Mouse (Mus musculus) myocyte (in vitro differentiated cells): ENCODE data around the gene Dnajb1. TPM values are rescaled to one million over a fixed set of nuclear protein-coding genes. Genes with fewer than 3 reads are reported as not detected.
A peak's percentile ranks its signal among the peaks of the same experiment; 100 is the strongest.

Experiments
- H3K27me3 ChIP-seq: one replicate; pipeline ENCODE4 v1.6.1; 2011; ENCODE audit not compliant: control insufficient read depth, insufficient read depth, insufficient read length
- H3K36me3 ChIP-seq: one replicate; pipeline ENCODE4 v1.6.1; 2011; ENCODE audit not compliant: control insufficient read depth, insufficient read depth
- H3K4me2 ChIP-seq: one replicate; pipeline ENCODE4 v1.6.1; 2011; ENCODE audit warnings: low read depth, control low read depth
- H3K4me3 ChIP-seq: one replicate; pipeline ENCODE4 v1.5.1; 2011; ENCODE audit warnings: mild to moderate bottlenecking, control low read depth, moderate library complexity
- H3K79me2 ChIP-seq: one replicate; pipeline ENCODE4 v1.6.1; 2011; ENCODE audit not compliant: control insufficient read depth, insufficient read depth
- H3ac ChIP-seq: one replicate; pipeline ENCODE4 v1.6.1; 2011; ENCODE audit not compliant: control insufficient read depth, insufficient read length
- CEBPB ChIP-seq: IDR thresholded peaks from 2 replicates; pipeline ENCODE4 v1.6.1; 2011; ENCODE audit warnings: mild to moderate bottlenecking, moderate library complexity; ENCODE audit not compliant: poor library complexity, insufficient read depth, severe bottlenecking
- E2F4 ChIP-seq: IDR thresholded peaks from one replicate; pipeline ENCODE4 v1.6.1; 2011; ENCODE audit warnings: mild to moderate bottlenecking, control low read depth, moderate library complexity; ENCODE audit not compliant: insufficient read depth
- MAX ChIP-seq: IDR thresholded peaks from one replicate; pipeline ENCODE4 v1.6.1; 2011; ENCODE audit warnings: low read depth, mild to moderate bottlenecking, control low read depth
- MYOD1 ChIP-seq, 3 experiments: IDR thresholded peaks; one replicate each; pipeline ENCODE4 v1.6.1; 2011; ENCODE audit warnings: control low read depth in 2 of 3, low read depth in 2 of 3, mild to moderate bottlenecking in 2 of 3, moderate library complexity in 1 of 3; ENCODE audit not compliant: insufficient read length in 2 of 3, control insufficient read depth in 1 of 3
- MYOG ChIP-seq, 3 experiments: IDR thresholded peaks; one replicate each; pipeline ENCODE4 v1.6.1; 2011; ENCODE audit warnings: control low read depth in 2 of 3, low read depth in 2 of 3, mild to moderate bottlenecking in 2 of 3; ENCODE audit not compliant: insufficient read length in 2 of 3, control insufficient read depth in 1 of 3, insufficient read depth in 1 of 3
- POLR2A ChIP-seq: IDR thresholded peaks from one replicate; pipeline ENCODE4 v1.6.1; 2011; ENCODE audit warnings: low read depth, mild to moderate bottlenecking, control low read depth, moderate library complexity; ENCODE audit not compliant: insufficient read length
- POLR2AphosphoS2 ChIP-seq: IDR thresholded peaks from one replicate; pipeline ENCODE4 v1.6.1; 2011; ENCODE audit warnings: low read depth, control low read depth; ENCODE audit not compliant: insufficient read length
- REST ChIP-seq: IDR thresholded peaks from one replicate; pipeline ENCODE4 v1.6.1; 2011; ENCODE audit warnings: mild to moderate bottlenecking, control low read depth, moderate library complexity; ENCODE audit not compliant: insufficient read depth, insufficient read length
- SRF ChIP-seq: IDR thresholded peaks from one replicate; pipeline ENCODE4 v1.6.1; 2011; ENCODE audit warnings: low read depth; ENCODE audit not compliant: control insufficient read depth, insufficient read length
- TCF12 ChIP-seq: IDR thresholded peaks from one replicate; pipeline ENCODE4 v1.6.1; 2011; ENCODE audit warnings: mild to moderate bottlenecking, control low read depth; ENCODE audit not compliant: poor library complexity, insufficient read depth, severe bottlenecking
- TCF3 ChIP-seq: IDR thresholded peaks from one replicate; pipeline ENCODE4 v1.6.1; 2011; ENCODE audit warnings: low read depth, control low read depth; ENCODE audit not compliant: insufficient read length
- USF1 ChIP-seq: IDR thresholded peaks from one replicate; pipeline ENCODE4 v1.6.1; 2011; ENCODE audit warnings: low read depth, mild to moderate bottlenecking, control low read depth, moderate library complexity
- polyA plus RNA-seq: library from polyadenylated mRNA; unstranded; fragments of >200 nt; fragmentation: generic; extraction: Trizol; gene quantifications from one replicate; pipeline ENCODE4 v1.2.1, GENCODE M21; 2012; ENCODE audit warnings: missing spikeins

Dnajb1 gene
- polyA plus RNA-seq, 1 experiment: 17.7 TPM

- no peaks in the 10 kb centered on the region for H3K36me3 ChIP-seq
- H3K79me2 ChIP-seq: no peaks in the 10 kb centered on the region
- H3ac ChIP-seq: no peak overlapping the region
- H3K27me3 ChIP-seq: peaks cover 5% of the 10 kb centered on the region
- TF ChIP-seq TCF3: no peak
- TF ChIP-seq POLR2AphosphoS2: no peak
- TF ChIP-seq MYOD1 (IDR thresholded peaks at IDR 0.05; ENCODE audit: control insufficient read depth in 1 of 3, insufficient read length in 2 of 3, low read depth in 2 of 3): no peak
- no peak for TF ChIP-seq TCF12
- no peak for TF ChIP-seq POLR2A
- TF ChIP-seq REST: no peak
- no peak for TF ChIP-seq MYOG (IDR thresholded peaks at IDR 0.05; ENCODE audit: control insufficient read depth in 1 of 3, insufficient read depth in 1 of 3, insufficient read length in 2 of 3, low read depth in 2 of 3)
- no peak for TF ChIP-seq CEBPB
- TF ChIP-seq USF1: no peak
- no peak for TF ChIP-seq E2F4
- TF ChIP-seq SRF: no peak
- no peak for TF ChIP-seq MAX
- no peak overlapping the region for H3K4me2 ChIP-seq
- H3K4me3 ChIP-seq: no peak overlapping the region
These were observed 31.7 kb downstream of the Dnajb1 start for GRCm38 (mm10) chr8:83639649-83640048.

GRCm38 (mm10) chr8:83647511-83647910 lies 39.5 kb downstream of the Dnajb1 start:
- Histone ChIP-seq H3K4me2 (no peak overlapping the region), H3K27me3 (peaks cover 9% of the 10 kb centered on the region), H3K79me2 (no peaks in the 10 kb centered on the region), H3K36me3 (no peaks in the 10 kb centered on the region), H3K4me3 (no peak overlapping the region), H3ac (no peak overlapping the region)
- no peak for TF ChIP-seq REST
- TF ChIP-seq MYOG (IDR thresholded peaks at IDR 0.05; ENCODE audit: control insufficient read depth in 1 of 3, insufficient read depth in 1 of 3, insufficient read length in 2 of 3, low read depth in 2 of 3): no peak
- TF ChIP-seq E2F4: no peak
- no peak for TF ChIP-seq MAX
- TF ChIP-seq CEBPB: no peak
- no peak for TF ChIP-seq SRF
- no peak for TF ChIP-seq POLR2A
- no peak for TF ChIP-seq TCF3
- no peak for TF ChIP-seq USF1
- no peak for TF ChIP-seq MYOD1 (IDR thresholded peaks at IDR 0.05; ENCODE audit: control insufficient read depth in 1 of 3, insufficient read length in 2 of 3, low read depth in 2 of 3)
- no peak for TF ChIP-seq TCF12

- Histone ChIP-seq H3K27me3 (peaks cover 5% of the 10 kb centered on the region), H3K79me2 (peaks cover 4% of the 10 kb centered on the region), H3K36me3 (no peaks in the 10 kb centered on the region), H3K4me2 (no peak overlapping the region), H3K4me3 (no peak overlapping the region), H3ac (no peak overlapping the region)
- no peak for TF ChIP-seq TCF3
These were observed 40.0 kb downstream of the Dnajb1 start for GRCm38 (mm10) chr8:83648031-83648430.

- no peaks in the 10 kb centered on the region for H3K36me3 ChIP-seq
- no peak overlapping the region for H3K4me2 ChIP-seq
- H3K79me2 ChIP-seq: peaks cover 14% of the 10 kb centered on the region
- no peak overlapping the region for H3ac ChIP-seq
- peaks cover 5% of the 10 kb centered on the region for H3K27me3 ChIP-seq
- TF ChIP-seq POLR2AphosphoS2 (no peak), REST (no peak), TCF12 (no peak), MYOG (IDR thresholded peaks at IDR 0.05; ENCODE audit: control insufficient read depth in 1 of 3, insufficient read depth in 1 of 3, insufficient read length in 2 of 3, low read depth in 2 of 3) (no peak), SRF (no peak), MYOD1 (IDR thresholded peaks at IDR 0.05; ENCODE audit: control insufficient read depth in 1 of 3, insufficient read length in 2 of 3, low read depth in 2 of 3) (no peak), POLR2A (no peak), CEBPB (no peak), USF1 (no peak)
- H3K4me3 ChIP-seq: no peak overlapping the region
These were observed 41.7 kb downstream of the Dnajb1 start for GRCm38 (mm10) chr8:83649699-83650098.

GRCm38 (mm10) chr8:83652030-83652743 lies 44.2 kb downstream of the Dnajb1 start, which contains the start of gene Gipc1:
Gipc1 (plus strand) TSS chr8:83652677.
- Histone ChIP-seq H3K4me2 (peak within 1 kb of the TSS; percentile 93), H3K4me3 (peak within 1 kb of the TSS; percentile 83), H3ac (peak within 1 kb of the TSS; percentile 25), H3K79me2 (peaks cover 14% of the 10 kb centered on the region), H3K36me3 (no peaks in the 10 kb centered on the region), H3K27me3 (no peaks in the 10 kb centered on the region)
- TF ChIP-seq CEBPB (no peak), TCF12 (no peak), TCF3 (no peak), POLR2AphosphoS2 (peak; percentile 86), REST (no peak), USF1 (peak; percentile 53), MAX (no peak), SRF (no peak), POLR2A (peak; percentile 80), E2F4 (peak; percentile 3), MYOG (IDR thresholded peaks at IDR 0.05; ENCODE audit: control insufficient read depth in 1 of 3, insufficient read depth in 1 of 3, insufficient read length in 2 of 3, low read depth in 2 of 3) (peak in 1 of 3 experiments; percentile 3), MYOD1 (IDR thresholded peaks at IDR 0.05; ENCODE audit: control insufficient read depth in 1 of 3, insufficient read length in 2 of 3, low read depth in 2 of 3) (peak in 1 of 3 experiments; percentile 35)
